Mouse (Mus musculus) megakaryocyte, embryonic 14.5 days (primary cell): ENCODE measurements at regions not wholly inside any gene's neighbourhood (a gene's known extent, or its start where the extent isn't known, plus 50 kb on each side); places are given as distances from the start of the nearest gene placed in this dataset.
"Not testable (repeated sequence)": the region's sequence is repeated elsewhere in the genome, so short reads cannot be mapped to it uniquely, and the experiment has no call there.

Experiments used
- H3K27me3 ChIP-seq: replicated peaks from 2 replicates; pipeline ENCODE3; 2012; ENCODE audit warnings: inconsistent platforms
- H3K36me3 ChIP-seq: replicated peaks from 2 replicates; pipeline ENCODE3; 2012; ENCODE audit warnings: low read length, inconsistent platforms, mixed read lengths
- H3K4me1 ChIP-seq: 2 replicates; pipeline ENCODE4 v1.6.1; 2012; ENCODE audit warnings: inconsistent platforms
- H3K4me3 ChIP-seq: replicated peaks from 2 replicates; pipeline ENCODE3; 2012; ENCODE audit warnings: moderate library complexity, mild to moderate bottlenecking, inconsistent platforms
- H3K9me3 ChIP-seq: 2 replicates; pipeline ENCODE4 v1.6.1; 2012; ENCODE audit warnings: inconsistent platforms
- FLI1 ChIP-seq: IDR thresholded peaks from 2 replicates; pipeline ENCODE4 v1.6.1; 2012; ENCODE audit warnings: low read length, inconsistent platforms, mixed read lengths
- GATA1 ChIP-seq: IDR thresholded peaks from 3 replicates; pipeline ENCODE4 v1.6.1; 2012; ENCODE audit warnings: mixed read lengths, low read length, inconsistent platforms, borderline replicate concordance

- Histone ChIP-seq H3K27me3 (no peaks in the 10 kb centered on the region), H3K9me3 (no peaks in the 10 kb centered on the region), H3K36me3 (no peaks in the 10 kb centered on the region), H3K4me3 (no peak overlapping the region), H3K4me1 (no peaks in the 10 kb centered on the region)
- no peak for TF ChIP-seq GATA1
- TF ChIP-seq FLI1, result no peak
Observed at GRCm38 (mm10) chr6:117706006-117706405, 135.0 kb upstream of the Zfp637 start.

GRCm38 (mm10) chr6:117709212-117709611 is 131.8 kb upstream of the Zfp637 start:
- no peaks in the 10 kb centered on the region for H3K9me3 ChIP-seq
- no peaks in the 10 kb centered on the region for H3K4me1 ChIP-seq
- H3K4me3 ChIP-seq, result no peak overlapping the region
- H3K27me3 ChIP-seq, result no peaks in the 10 kb centered on the region
- H3K36me3 ChIP-seq, result no peaks in the 10 kb centered on the region
- TF ChIP-seq FLI1 (no peak), GATA1 (no peak)

- Histone ChIP-seq H3K4me1 (no peaks in the 10 kb centered on the region), H3K9me3 (peaks cover 9% of the 10 kb centered on the region), H3K27me3 (no peaks in the 10 kb centered on the region), H3K36me3 (no peaks in the 10 kb centered on the region), H3K4me3 (no peak overlapping the region)
- no peak for TF ChIP-seq GATA1
- TF ChIP-seq FLI1, result no peak
Observed at GRCm38 (mm10) chr6:117715056-117715777, 125.8 kb upstream of the Zfp637 start.

GRCm38 (mm10) chr6:117716422-117716821 is 124.6 kb upstream of the Zfp637 start:
- not testable (repeated sequence) for H3K4me1 ChIP-seq, H3K36me3 ChIP-seq, H3K27me3 ChIP-seq, H3K4me3 ChIP-seq
- H3K9me3 ChIP-seq, result peaks cover 19% of the 10 kb centered on the region

GRCm38 (mm10) chr6:117752338-117752737 is 88.6 kb upstream of the Zfp637 start:
- H3K36me3 ChIP-seq, H3K9me3 ChIP-seq, H3K27me3 ChIP-seq, H3K4me1 ChIP-seq, H3K4me3 ChIP-seq: not testable (repeated sequence)

GRCm38 (mm10) chr6:117755682-117756081 is 85.3 kb upstream of the Zfp637 start:
- H3K4me1 ChIP-seq, H3K4me3 ChIP-seq, H3K9me3 ChIP-seq, H3K27me3 ChIP-seq, H3K36me3 ChIP-seq: not testable (repeated sequence)

- no peaks in the 10 kb centered on the region for H3K9me3 ChIP-seq
- H3K27me3 ChIP-seq, result no peaks in the 10 kb centered on the region
- H3K4me1 ChIP-seq, result peaks cover 4% of the 10 kb centered on the region; the same call in 1 of the 2 replicates
- H3K4me3 ChIP-seq, result no peak overlapping the region
- TF ChIP-seq GATA1 (no peak), FLI1 (no peak)
- H3K36me3 ChIP-seq, result no peaks in the 10 kb centered on the region
Observed at GRCm38 (mm10) chr6:117756176-117756575, 84.8 kb upstream of the Zfp637 start.

- H3K4me3 ChIP-seq, H3K9me3 ChIP-seq: not testable (repeated sequence)
Observed at GRCm38 (mm10) chr6:117758516-117758915, 82.5 kb upstream of the Zfp637 start.

GRCm38 (mm10) chr6:117771506-117771905 is 69.5 kb upstream of the Zfp637 start:
- TF ChIP-seq GATA1 (no peak), FLI1 (no peak)
- H3K4me3 ChIP-seq, result no peak overlapping the region
- H3K27me3 ChIP-seq, result peaks cover 3% of the 10 kb centered on the region
- H3K36me3 ChIP-seq, result no peaks in the 10 kb centered on the region
- H3K4me1 ChIP-seq, result no peaks in the 10 kb centered on the region
- no peaks in the 10 kb centered on the region for H3K9me3 ChIP-seq

More at GRCm38 (mm10) chr6:117758516-117758915, 82.5 kb upstream of the Zfp637 start:
- H3K27me3 ChIP-seq, H3K36me3 ChIP-seq, H3K4me1 ChIP-seq: not testable (repeated sequence)

GRCm38 (mm10) chr6:117772396-117772795 is 68.6 kb upstream of the Zfp637 start:
- H3K4me3 ChIP-seq, result no peak overlapping the region
- TF ChIP-seq FLI1, result no peak
- no peak for TF ChIP-seq GATA1
- no peaks in the 10 kb centered on the region for H3K36me3 ChIP-seq
- no peaks in the 10 kb centered on the region for H3K9me3 ChIP-seq
- H3K4me1 ChIP-seq, result no peaks in the 10 kb centered on the region
- peaks cover 7% of the 10 kb centered on the region for H3K27me3 ChIP-seq

- H3K27me3 ChIP-seq, result peaks cover 26% of the 10 kb centered on the region
- no peak overlapping the region for H3K4me3 ChIP-seq
- no peaks in the 10 kb centered on the region for H3K36me3 ChIP-seq
- H3K4me1 ChIP-seq, result no peaks in the 10 kb centered on the region
- TF ChIP-seq GATA1, result no peak
- no peak for TF ChIP-seq FLI1
- H3K9me3 ChIP-seq, result no peaks in the 10 kb centered on the region
Observed at GRCm38 (mm10) chr6:117775304-117776050, 65.5 kb upstream of the Zfp637 start.
